Mouse (Mus musculus) E14TG2a.4 (cell line): ENCODE data around the gene Cycs.

Source experiments
- CTCF ChIP-seq: conservative IDR thresholded peaks from 2 replicates; pipeline ENCODE4 v1.5.1; 2014; ENCODE audit warnings: low read length
- NANOG ChIP-seq: IDR thresholded peaks from 2 replicates; pipeline ENCODE4 v1.6.1; 2014; ENCODE audit warnings: borderline replicate concordance, low read length, mixed read lengths
- POU5F1 ChIP-seq: IDR thresholded peaks from 2 replicates; pipeline ENCODE4 v1.6.1; 2014; ENCODE audit warnings: low read length, borderline replicate concordance

GRCm38 (mm10) chr6:50529194-50529593 is 37.1 kb downstream of the Cycs start:
- TF ChIP-seq CTCF (no peak), POU5F1 (no peak), NANOG (no peak)
